Comparison of ENCODE assay signal across 19 mouse cellular contexts in genomic region chr2:125662517-125662916, GRCm38 (mm10).
"Had no signal": no experiment of that assay in that cellular context is flagged by ENCODE, and none has a peak within 500 bp of the region (broad histone marks: within the 10 kb centered on the region; RNA-seq: fewer than 3 reads in every experiment).

No protein-coding gene starts in this region.

- H3K9ac ChIP-seq: liver, embryonic 15.5 days; lung, embryonic 14.5 days; midbrain, embryonic 12.5 days; neural tube, embryonic 13.5 days; neural tube, embryonic 15.5 days had no signal

- H3K36me3 ChIP-seq: liver, embryonic 15.5 days; midbrain, embryonic 12.5 days; neural tube, embryonic 13.5 days; neural tube, embryonic 15.5 days had no signal

- H3K4me3 ChIP-seq: liver, embryonic 15.5 days; midbrain, embryonic 12.5 days; myocyte; neural tube, embryonic 13.5 days; neural tube, embryonic 15.5 days had no signal

- H3K27me3 ChIP-seq: liver, embryonic 15.5 days; neural tube, embryonic 13.5 days had no signal

- DNase-seq: lung, adult 18-20 months; lung, embryonic 14.5 days; lung, postnatal 10 days; lung, postnatal 4 days; midbrain, embryonic 14.5 days; retina, postnatal 1 day; right cerebral cortex, adult 18-20 months; right cerebral cortex, postnatal 25 days; right cerebral cortex, postnatal 4 days; spleen, adult 18-20 months; thymus, adult 18-20 months; thymus, postnatal 14 days; thymus, postnatal 36 days had no signal

- H3K27ac ChIP-seq: midbrain, embryonic 12.5 days; neural tube, embryonic 13.5 days; neural tube, embryonic 15.5 days had no signal

- H3K9me3 ChIP-seq: liver, embryonic 15.5 days; midbrain, embryonic 12.5 days; neural tube, embryonic 13.5 days; neural tube, embryonic 15.5 days had no signal

- ATAC-seq: midbrain, embryonic 16.5 days had no signal

- H3K4me2 ChIP-seq: liver, embryonic 15.5 days; lung, embryonic 14.5 days; midbrain, embryonic 12.5 days; neural tube, embryonic 13.5 days; neural tube, embryonic 15.5 days had no signal
